Mouse (Mus musculus) bone marrow macrophage, adult 2 months (primary cell): Measurements from ENCODE around the gene Gucy2d. TPM values are rescaled to one million over a fixed set of nuclear protein-coding genes. Genes with fewer than 3 reads are reported as not detected.

ENCODE experiments used
- H3K27ac ChIP-seq: 2 replicates; pipeline ENCODE4 v1.5.1; 2012; ENCODE audit warnings: low read depth, low read length; ENCODE audit not compliant: insufficient read depth
- H3K4me1 ChIP-seq: 2 replicates; pipeline ENCODE4 v1.6.1; 2012; ENCODE audit warnings: low read length; ENCODE audit not compliant: control insufficient read depth, insufficient read depth
- H3K4me3 ChIP-seq: 2 replicates; pipeline ENCODE4 v1.5.1; 2012; ENCODE audit warnings: mild to moderate bottlenecking, low read length, moderate library complexity; ENCODE audit not compliant: insufficient read depth
- CTCF ChIP-seq: IDR thresholded peaks from 2 replicates; pipeline ENCODE4 v1.5.1; 2012; ENCODE audit warnings: low read depth, mild to moderate bottlenecking, low read length, moderate library complexity
- POLR2A ChIP-seq: IDR thresholded peaks from 2 replicates; pipeline ENCODE4 v1.6.1; 2012; ENCODE audit warnings: mild to moderate bottlenecking, low read depth, low read length, borderline replicate concordance
- polyA plus RNA-seq: library from polyadenylated mRNA; stranded (reverse); fragments of >200 nt; gene quantifications from 2 replicates; pipeline ENCODE4 v1.2.4, GENCODE M21; 2012; ENCODE audit not compliant: missing spikeins, insufficient read depth, insufficient read length

Gene Gucy2d
- polyA plus RNA-seq, 1 experiment: not detected

DNA sequence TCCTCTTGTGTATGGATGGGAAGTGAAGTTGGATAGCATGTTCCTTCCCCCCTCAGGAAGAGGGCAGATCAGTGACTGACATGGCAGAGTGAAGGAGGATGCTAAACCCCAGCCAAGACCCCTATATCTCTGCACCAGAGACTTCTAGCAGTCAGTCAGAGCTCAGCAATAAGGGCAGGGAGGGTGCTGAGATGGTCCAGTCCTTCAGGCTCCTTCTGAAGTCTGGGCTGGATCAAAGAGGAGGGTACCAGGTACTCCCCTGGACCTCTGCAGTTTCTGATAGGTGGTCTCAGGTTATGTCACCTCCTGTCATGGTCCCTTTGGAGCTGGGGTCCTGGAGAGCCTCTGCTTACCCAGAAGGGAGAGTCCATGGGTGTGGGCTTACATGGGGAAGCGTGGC lies 55.4 kb downstream of the Gucy2d start:
- H3K27ac ChIP-seq: no peak overlapping the region
- TF ChIP-seq POLR2A (no peak), CTCF (no peak)

GRCm38 (mm10) chr7:98497451-98497850 lies 57.2 kb downstream of the Gucy2d start:
- H3K27ac ChIP-seq: no peak overlapping the region

More for the DNA sequence above, 55.4 kb downstream of the Gucy2d start:
- H3K4me1 ChIP-seq: no peaks in the 10 kb centered on the region
- no peak overlapping the region for H3K4me3 ChIP-seq

DNA sequence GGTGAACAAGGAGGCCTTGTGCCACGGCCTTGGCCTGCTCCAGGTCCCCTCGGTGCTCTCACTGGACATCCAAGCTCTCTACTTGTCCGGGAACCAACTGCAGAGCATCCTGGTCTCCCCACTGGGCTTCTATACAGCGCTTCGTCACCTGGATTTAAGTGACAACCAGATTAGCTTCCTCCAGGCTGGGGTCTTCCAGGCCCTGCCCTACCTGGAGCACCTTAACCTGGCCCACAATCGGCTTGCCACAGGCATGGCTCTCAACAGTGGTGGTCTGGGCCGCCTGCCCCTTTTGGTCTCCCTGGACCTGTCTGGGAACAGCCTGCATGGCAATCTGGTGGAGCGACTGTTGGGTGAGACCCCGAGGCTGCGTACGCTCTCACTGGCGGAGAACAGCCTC lies 57.9 kb downstream of the Gucy2d start:
- H3K4me3 ChIP-seq: no peak overlapping the region
- TF ChIP-seq CTCF: no peak
- no peak for TF ChIP-seq POLR2A
- H3K27ac ChIP-seq: no peak overlapping the region
- no peaks in the 10 kb centered on the region for H3K4me1 ChIP-seq

More at GRCm38 (mm10) chr7:98497451-98497850, 57.2 kb downstream of the Gucy2d start:
- TF ChIP-seq CTCF: no peak
- TF ChIP-seq POLR2A: no peak
- H3K4me1 ChIP-seq: no peaks in the 10 kb centered on the region
- no peak overlapping the region for H3K4me3 ChIP-seq

GRCm38 (mm10) chr7:98498656-98499560 lies 58.7 kb downstream of the Gucy2d start:
- H3K4me1 ChIP-seq: no peaks in the 10 kb centered on the region
- no peak overlapping the region for H3K27ac ChIP-seq
- no peak for TF ChIP-seq CTCF
- no peak for TF ChIP-seq POLR2A

DNA sequence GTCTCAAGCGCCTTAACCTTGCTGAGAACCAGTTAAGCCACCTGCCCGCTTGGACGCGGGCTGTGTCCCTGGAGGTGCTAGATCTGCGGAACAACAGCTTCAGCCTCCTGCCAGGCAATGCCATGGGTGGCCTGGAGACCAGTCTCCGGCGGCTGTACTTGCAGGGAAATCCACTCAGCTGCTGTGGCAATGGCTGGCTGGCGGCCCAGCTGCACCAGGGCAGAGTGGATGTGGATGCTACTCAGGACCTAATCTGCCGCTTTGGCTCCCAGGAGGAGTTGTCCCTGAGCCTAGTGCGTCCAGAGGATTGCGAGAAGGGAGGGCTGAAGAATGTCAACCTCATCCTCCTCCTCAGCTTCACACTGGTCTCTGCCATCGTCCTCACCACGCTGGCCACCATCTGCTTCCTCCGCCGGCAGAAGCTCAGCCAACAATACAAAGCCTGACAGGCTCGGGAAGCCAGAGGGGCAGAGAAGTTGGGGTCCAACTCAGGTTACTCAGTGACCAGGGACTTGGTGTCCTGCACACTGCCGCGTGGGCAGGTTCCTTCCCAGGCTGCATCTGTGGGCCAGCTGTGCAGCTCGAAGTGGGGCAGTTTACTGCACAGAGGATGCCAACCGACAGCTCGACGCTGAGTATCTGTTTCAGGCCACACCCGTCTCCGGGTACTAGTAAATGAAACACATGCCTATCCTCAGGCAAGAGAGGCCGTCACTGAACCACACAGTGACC lies 59.5 kb downstream of the Gucy2d start:
- H3K4me3 ChIP-seq: no peak overlapping the region
- H3K27ac ChIP-seq: no peak overlapping the region
- no peaks in the 10 kb centered on the region for H3K4me1 ChIP-seq
- TF ChIP-seq CTCF (no peak), POLR2A (no peak)

More at GRCm38 (mm10) chr7:98498656-98499560, 58.7 kb downstream of the Gucy2d start:
- H3K4me3 ChIP-seq: no peak overlapping the region

DNA sequence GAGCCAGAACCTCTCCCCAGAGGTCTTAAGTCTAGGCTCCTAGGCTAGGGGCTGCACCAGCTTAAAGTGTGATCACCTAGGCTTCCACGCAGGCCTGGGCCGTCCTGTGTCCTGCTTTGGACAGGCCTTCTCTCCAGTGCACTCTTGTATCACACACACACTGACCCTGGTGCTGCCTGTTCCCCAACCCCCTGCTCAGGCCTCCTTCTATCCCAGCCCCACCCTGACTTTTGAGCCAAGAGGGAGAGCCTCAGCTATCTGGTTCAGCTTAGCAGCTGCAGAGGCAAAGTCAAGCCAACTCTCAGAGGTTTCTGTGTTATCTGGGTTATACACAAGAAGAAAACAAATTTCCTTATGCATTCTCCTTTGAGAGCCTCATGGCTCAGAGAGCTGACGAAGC lies 60.3 kb downstream of the Gucy2d start:
- no peak for TF ChIP-seq CTCF
- no peak for TF ChIP-seq POLR2A
- Histone ChIP-seq H3K4me3 (no peak overlapping the region), H3K4me1 (no peaks in the 10 kb centered on the region), H3K27ac (no peak overlapping the region)

DNA sequence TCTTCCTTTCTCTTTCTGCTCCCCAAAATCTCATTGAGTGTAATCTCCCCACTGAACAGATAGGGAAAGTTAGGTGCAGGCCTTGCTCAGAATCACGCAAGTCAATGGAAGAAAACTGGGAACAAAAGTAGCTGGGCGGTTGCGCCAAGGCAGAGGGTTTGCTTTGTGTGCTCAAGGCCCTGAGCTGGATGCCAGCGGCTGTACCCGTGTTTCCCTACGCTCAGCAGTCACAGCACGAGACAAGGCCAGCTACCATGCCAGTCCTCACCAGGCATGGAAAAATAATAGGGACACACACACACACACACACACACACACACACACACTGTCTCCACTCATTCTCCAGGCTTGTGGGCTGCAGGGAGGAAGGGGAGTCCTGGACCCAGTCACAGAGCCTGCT lies 60.9 kb downstream of the Gucy2d start:
- H3K27ac ChIP-seq: no peak overlapping the region
- no peaks in the 10 kb centered on the region for H3K4me1 ChIP-seq
- no peak overlapping the region for H3K4me3 ChIP-seq
- no peak for TF ChIP-seq CTCF

DNA sequence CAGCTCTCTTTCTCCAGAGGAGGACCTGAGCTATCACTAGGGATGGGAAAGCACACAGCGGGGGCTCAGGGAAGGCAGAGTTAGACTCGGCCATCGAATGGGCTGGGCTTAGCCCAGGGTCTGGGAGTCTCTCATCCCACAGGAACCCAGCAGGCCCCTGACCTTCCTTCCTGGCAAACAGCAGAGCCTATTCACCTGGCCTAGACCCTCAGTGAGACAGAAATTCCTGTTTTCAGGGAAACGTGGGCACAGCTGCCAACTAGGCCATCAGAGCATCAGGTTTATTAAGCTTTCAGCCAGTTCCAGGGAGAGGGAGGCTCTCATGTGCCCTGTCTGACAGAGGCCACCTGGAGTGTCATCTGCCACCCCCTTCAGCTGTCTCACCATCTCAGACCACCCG lies 62.7 kb downstream of the Gucy2d start:
- Histone ChIP-seq H3K4me3 (no peak overlapping the region), H3K4me1 (no peaks in the 10 kb centered on the region), H3K27ac (no peak overlapping the region)
- TF ChIP-seq POLR2A: no peak
- no peak for TF ChIP-seq CTCF

DNA sequence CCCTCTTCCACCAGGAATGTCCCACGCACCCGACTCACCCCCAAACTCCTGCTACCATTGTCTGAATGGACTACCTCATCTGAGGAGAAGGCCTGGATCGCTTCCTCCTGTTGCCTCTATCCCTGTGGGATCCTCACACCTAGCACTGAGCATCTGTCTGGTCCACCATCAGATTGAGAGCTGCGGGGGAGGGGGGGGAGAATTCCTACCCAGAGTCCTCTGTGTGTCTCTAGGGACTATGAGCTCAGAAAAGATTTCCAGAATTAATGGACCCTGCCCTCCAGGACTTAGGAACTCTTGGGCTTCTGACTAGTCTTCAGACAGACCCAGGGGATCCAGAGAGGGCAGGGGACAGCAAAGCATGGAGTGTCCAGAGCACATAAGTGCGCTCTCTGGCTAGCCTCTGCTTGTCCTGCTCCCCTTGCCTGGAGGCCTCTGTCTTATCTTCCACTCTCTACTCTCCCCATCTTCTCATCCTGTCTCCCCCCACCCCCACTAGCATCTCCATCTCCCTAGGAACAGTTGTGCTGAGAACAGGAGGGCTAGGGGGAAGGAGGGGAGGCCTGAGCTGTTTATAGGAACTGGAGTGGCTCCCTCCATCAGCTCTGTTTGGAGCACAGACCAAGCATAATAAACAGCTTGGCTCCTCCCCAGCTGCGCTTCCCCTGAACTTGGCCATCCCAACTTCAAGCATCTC lies 63.9 kb downstream of the Gucy2d start:
- no peak for TF ChIP-seq CTCF
- no peak for TF ChIP-seq POLR2A
- Histone ChIP-seq H3K27ac (no peak overlapping the region), H3K4me1 (no peaks in the 10 kb centered on the region), H3K4me3 (no peak overlapping the region)
